ENCODE assay signal across 9 mouse cellular contexts in the genomic region with DNA sequence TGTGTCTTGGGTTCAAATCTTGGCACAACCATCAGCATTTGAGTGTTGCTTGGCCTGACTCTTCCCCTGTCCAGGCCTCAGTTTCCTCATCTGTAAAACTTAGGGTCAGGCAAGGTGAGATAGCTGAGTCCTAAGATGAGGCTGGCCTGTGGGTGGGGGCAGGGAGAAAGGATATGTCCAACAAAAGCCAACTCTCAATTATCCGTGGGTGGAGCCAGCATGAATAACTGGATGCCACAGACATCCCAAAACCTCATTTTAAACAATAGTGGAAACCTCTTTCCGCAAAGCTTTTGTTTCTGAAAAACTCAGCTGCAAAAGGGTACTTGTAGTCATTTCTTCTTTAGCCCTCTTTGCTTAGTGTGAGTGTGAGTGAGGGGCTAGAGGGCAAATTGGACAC. TPM values are rescaled to one million over a fixed set of nuclear protein-coding genes. Genes with fewer than 3 reads are reported as not detected.
DNase-seq lines count a peak whose midpoint lies in the region; ATAC-seq and TF ChIP-seq lines count a peak whose summit lies in the region.
"Had no signal": no experiment of that assay in that cellular context is flagged by ENCODE, and none has a peak within 500 bp of the region (broad histone marks: within the 10 kb centered on the region; RNA-seq: fewer than 3 reads in every experiment).

No protein-coding gene starts in this region.

- WGBS in heart, embryonic 11.5 days (ENCODE audit: insufficient replicate concordance) = 71% methylated on average over 2 of the region's 2 CpGs
- WGBS in forebrain, postnatal 0 days = 35% methylated on average over 2 of the region's 2 CpGs
- WGBS in midbrain, embryonic 11.5 days = 32% methylated on average over 2 of the region's 2 CpGs
- 62% methylated on average over 2 of the region's 2 CpGs for WGBS in cerebellum, adult 2 months

- no peak for ATAC-seq in heart, embryonic 11.5 days (replicated peaks; ENCODE audit: insufficient number of reproducible peaks, low FRiP score, low TSS enrichment)
- no peak for ATAC-seq in forebrain, postnatal 0 days
- no peak for ATAC-seq in midbrain, embryonic 11.5 days (ENCODE audit: low FRiP score)

- H3K9me3 ChIP-seq in heart, embryonic 11.5 days (replicated peaks; ENCODE audit: control insufficient read depth, low read length) = no peaks in the 10 kb centered on the region
- no peaks in the 10 kb centered on the region for H3K9me3 ChIP-seq in forebrain, postnatal 0 days (ENCODE audit: low read length)
- H3K9me3 ChIP-seq in midbrain, embryonic 11.5 days (ENCODE audit: control insufficient read depth, low read length) = no peaks in the 10 kb centered on the region

- no peak overlapping the region for H3ac ChIP-seq in C2C12 (ENCODE audit: control insufficient read depth, insufficient read length, low read depth)

- no peak for TF ChIP-seq CTCF in C2C12 (IDR thresholded peaks at IDR 0.05; ENCODE audit: control insufficient read depth, insufficient read depth, insufficient read length)
- no peak for TF ChIP-seq CTCF in forebrain, postnatal 0 days (IDR thresholded peaks at IDR 0.05; ENCODE audit: low read depth)
- no peak for TF ChIP-seq CTCF in cerebellum, adult 2 months (IDR thresholded peaks at IDR 0.05; ENCODE audit: borderline replicate concordance, insufficient read depth, low read depth, low read length)

- no peaks in the 10 kb centered on the region for H3K27me3 ChIP-seq in heart, embryonic 11.5 days (ENCODE audit: control insufficient read depth, insufficient read depth, low read length)
- H3K27me3 ChIP-seq in C2C12 (ENCODE audit: control insufficient read depth, insufficient read depth, insufficient read length) = no peaks in the 10 kb centered on the region
- H3K27me3 ChIP-seq in forebrain, postnatal 0 days (ENCODE audit: insufficient read depth, low read length) = no peaks in the 10 kb centered on the region
- no peaks in the 10 kb centered on the region for H3K27me3 ChIP-seq in midbrain, embryonic 11.5 days (ENCODE audit: control insufficient read depth, insufficient read depth, low read length)
- no peaks in the 10 kb centered on the region for H3K27me3 ChIP-seq in cerebellum, adult 2 months (ENCODE audit: control insufficient read depth, insufficient read depth, low read length)

- peak overlapping the region; percentile 16; the same call in 1 of the 2 replicates for H3K9ac ChIP-seq in heart, embryonic 11.5 days (ENCODE audit: low read depth, low read length)
- H3K9ac ChIP-seq in forebrain, postnatal 0 days = no peak overlapping the region
- H3K9ac ChIP-seq in midbrain, embryonic 11.5 days (ENCODE audit: low read length) = peak overlapping the region; percentile 97

- peaks cover 79% of the 10 kb centered on the region for H3K4me1 ChIP-seq in heart, embryonic 11.5 days (ENCODE audit: control insufficient read depth, insufficient read depth, low read length)
- H3K4me1 ChIP-seq in forebrain, postnatal 0 days (ENCODE audit: insufficient read depth) = peaks cover 36% of the 10 kb centered on the region
- peaks cover 65% of the 10 kb centered on the region for H3K4me1 ChIP-seq in midbrain, embryonic 11.5 days (ENCODE audit: control insufficient read depth, insufficient read depth, low read length)
- peaks cover 7% of the 10 kb centered on the region for H3K4me1 ChIP-seq in cerebellum, adult 2 months (ENCODE audit: control insufficient read depth, insufficient read depth, low read length)

- intact Hi-C loops in heart, postnatal 36 days (cut with DNase I) = no loop called here

- H3K27ac ChIP-seq in heart, embryonic 11.5 days (ENCODE audit: low read depth, low read length) = no peak overlapping the region
- H3K27ac ChIP-seq in forebrain, postnatal 0 days (ENCODE audit: low read depth, low read length) = no peak overlapping the region
- 0 out of 2 replicates have a peak overlapping the region, but pooled peaks have one; percentile 95 for H3K27ac ChIP-seq in midbrain, embryonic 11.5 days (ENCODE audit: low read depth, low read length)
- no peak overlapping the region for H3K27ac ChIP-seq in cerebellum, adult 2 months (ENCODE audit: insufficient read depth, low read length)

- H3K4me3 ChIP-seq in heart, embryonic 11.5 days (ENCODE audit: low read depth, low read length) = no peak overlapping the region; the same call in 1 of the 2 replicates
- peak overlapping the region; percentile 61 for H3K4me3 ChIP-seq in C2C12 (ENCODE audit: insufficient read depth, poor library complexity, severe bottlenecking)
- H3K4me3 ChIP-seq in forebrain, postnatal 0 days (ENCODE audit: low read depth, low read length) = no peak overlapping the region
- peak overlapping the region; percentile 89 for H3K4me3 ChIP-seq in midbrain, embryonic 11.5 days (ENCODE audit: low read depth, low read length)
- no peak overlapping the region for H3K4me3 ChIP-seq in cerebellum, adult 2 months (replicated peaks; ENCODE audit: insufficient read depth, low read depth, low read length)

- no peaks in the 10 kb centered on the region for H3K36me3 ChIP-seq in heart, embryonic 11.5 days (ENCODE audit: control insufficient read depth, insufficient read depth, low read length)
- peaks cover 13% of the 10 kb centered on the region for H3K36me3 ChIP-seq in C2C12 (ENCODE audit: control insufficient read depth, insufficient read depth)
- no peaks in the 10 kb centered on the region for H3K36me3 ChIP-seq in forebrain, postnatal 0 days (ENCODE audit: insufficient read depth)
- no peaks in the 10 kb centered on the region for H3K36me3 ChIP-seq in midbrain, embryonic 11.5 days (ENCODE audit: control insufficient read depth, insufficient read depth, low read length)

- no peak for TF ChIP-seq POLR2A in cerebellum, adult 2 months (IDR thresholded peaks at IDR 0.05; ENCODE audit: borderline replicate concordance, insufficient read depth, low read length)

- peaks cover 76% of the 10 kb centered on the region for H3K79me3 ChIP-seq in C2C12 (ENCODE audit: low read depth)

- peaks cover 95% of the 10 kb centered on the region for H3K79me2 ChIP-seq in C2C12 (ENCODE audit: control insufficient read depth, insufficient read depth)

- peak overlapping the region; percentile 98 for H3K4me2 ChIP-seq in heart, embryonic 11.5 days
- H3K4me2 ChIP-seq in forebrain, postnatal 0 days (ENCODE audit: low read depth) = peak overlapping the region; percentile 79
- H3K4me2 ChIP-seq in midbrain, embryonic 11.5 days = peak overlapping the region; percentile 83

- no peak for DNase-seq in heart, postnatal 36 days
- no peak for DNase-seq in forebrain, postnatal 0 days
- no peak for DNase-seq in midbrain, embryonic 11.5 days (ENCODE audit: low spot score, missing footprints)
- DNase-seq in right cerebral cortex, postnatal 25 days = no peak
- no peak for DNase-seq in left cerebral cortex, adult 18-20 months (ENCODE audit: low spot score in 2 of 2)
- DNase-seq in cerebellum, adult 2 months = no peak

TF ChIP-seq in C2C12, 6 proteins besides CTCF, POLR2A, EP300 and RAD21 (continues in another document):
- no peak for TF ChIP-seq CEBPB (IDR thresholded peaks at IDR 0.05; ENCODE audit: low read depth)
- no peak for TF ChIP-seq MAX (IDR thresholded peaks at IDR 0.05)

RNA-seq across cellular contexts. Expression of gene Glis2, which starts 2.3 kb away (rescaled TPM):
- polyA plus RNA-seq in heart, embryonic 11.5 days (2014; fragmentation: Nextera tagmentation; extraction: Ambion mirVana) = 19.3 and 23.3 TPM in 2 replicates
- 10 to 100 TPM; 16.0 to 16.7 TPM for total RNA-seq in heart, postnatal 36 days (2021)
- polyA plus RNA-seq in C2C12 (2012; fragmentation: generic; extraction: Trizol) = 23.6 TPM
- 13.3 and 15.2 TPM in 2 replicates for total RNA-seq in forebrain, postnatal 0 days (2014; rRNA removed)
- 7.1 and 11.6 TPM in 2 replicates for polyA plus RNA-seq in forebrain, postnatal 0 days (2015; fragmentation: Nextera tagmentation; extraction: Ambion mirVana)
- 16.6 and 27.2 TPM in 2 replicates for polyA plus RNA-seq in midbrain, embryonic 11.5 days (2014; fragmentation: Nextera tagmentation; extraction: Ambion mirVana)
- total RNA-seq in left cerebral cortex, adult 18-20 months (2021) = 10 to 100 TPM; 12.4 to 16.6 TPM
- polyA plus RNA-seq in cerebellum, adult 2 months (2012; rRNA removed) = 16.0 and 19.5 TPM in 2 replicates
- total RNA-seq: neutrophil, adult 5-6 weeks had no signal

RNA-seq across cellular contexts. Expression of gene Pam16, which starts 28.0 kb away (rescaled TPM):
- 119 and 134 TPM in 2 replicates for polyA plus RNA-seq in heart, embryonic 11.5 days (2014; fragmentation: Nextera tagmentation; extraction: Ambion mirVana)
- total RNA-seq in heart, postnatal 36 days (2021) = 100 to 1,000 TPM; 134 to 150 TPM
- polyA plus RNA-seq in C2C12 (2012; fragmentation: generic; extraction: Trizol) = 94.8 TPM
- total RNA-seq in forebrain, postnatal 0 days (2014; rRNA removed) = 52.2 and 54.5 TPM in 2 replicates
- polyA plus RNA-seq in forebrain, postnatal 0 days (2015; fragmentation: Nextera tagmentation; extraction: Ambion mirVana) = 138 and 161 TPM in 2 replicates
- 97.1 and 99.1 TPM in 2 replicates for polyA plus RNA-seq in midbrain, embryonic 11.5 days (2014; fragmentation: Nextera tagmentation; extraction: Ambion mirVana)
- total RNA-seq in left cerebral cortex, adult 18-20 months (2021) = 10 to 100 TPM; 72.1 to 86.6 TPM
- polyA plus RNA-seq in cerebellum, adult 2 months (2012; rRNA removed) = 121 and 132 TPM in 2 replicates

RNA-seq across cellular contexts. Expression of gene Tfap4, which starts 37.2 kb away (rescaled TPM):
- polyA plus RNA-seq in heart, embryonic 11.5 days (2014; fragmentation: Nextera tagmentation; extraction: Ambion mirVana) = 7.3 and 9.4 TPM in 2 replicates
- 1 to 10 TPM; 4.4 to 4.6 TPM for total RNA-seq in heart, postnatal 36 days (2021)
- 19.0 TPM for polyA plus RNA-seq in C2C12 (2012; fragmentation: generic; extraction: Trizol)
- total RNA-seq in forebrain, postnatal 0 days (2014; rRNA removed) = 9.1 and 10.2 TPM in 2 replicates
- 6.4 and 8.0 TPM in 2 replicates for polyA plus RNA-seq in forebrain, postnatal 0 days (2015; fragmentation: Nextera tagmentation; extraction: Ambion mirVana)
- polyA plus RNA-seq in midbrain, embryonic 11.5 days (2014; fragmentation: Nextera tagmentation; extraction: Ambion mirVana) = 18.2 and 18.9 TPM in 2 replicates
- total RNA-seq in left cerebral cortex, adult 18-20 months (2021) = 1 to 10 TPM; 3.5 to 3.6 TPM
- 9.8 and 9.9 TPM in 2 replicates for polyA plus RNA-seq in cerebellum, adult 2 months (2012; rRNA removed)

RNA-seq across cellular contexts. Expression of gene Vasn, which starts 42.9 kb away (rescaled TPM):
- 9.5 and 10.6 TPM in 2 replicates for polyA plus RNA-seq in heart, embryonic 11.5 days (2014; fragmentation: Nextera tagmentation; extraction: Ambion mirVana)
- 10 to 100 TPM in 1 of 2 experiments, 1 to 10 TPM in 1; 9.2 to 11.0 TPM for total RNA-seq in heart, postnatal 36 days (2021)
- polyA plus RNA-seq in C2C12 (2012; fragmentation: generic; extraction: Trizol) = 49.6 TPM
- 5.5 and 6.5 TPM in 2 replicates for total RNA-seq in forebrain, postnatal 0 days (2014; rRNA removed)
- 3.0 and 3.6 TPM in 2 replicates for polyA plus RNA-seq in forebrain, postnatal 0 days (2015; fragmentation: Nextera tagmentation; extraction: Ambion mirVana)
- polyA plus RNA-seq in midbrain, embryonic 11.5 days (2014; fragmentation: Nextera tagmentation; extraction: Ambion mirVana) = 6.1 and 7.0 TPM in 2 replicates
- total RNA-seq in left cerebral cortex, adult 18-20 months (2021) = 10 to 100 TPM; 11.5 to 11.6 TPM
- 6.4 and 6.5 TPM in 2 replicates for polyA plus RNA-seq in cerebellum, adult 2 months (2012; rRNA removed)

RNA-seq across cellular contexts. Expression of gene Dnaja3, which starts 43.0 kb away (rescaled TPM):
- 63.6 and 72.6 TPM in 2 replicates for polyA plus RNA-seq in heart, embryonic 11.5 days (2014; fragmentation: Nextera tagmentation; extraction: Ambion mirVana)
- total RNA-seq in heart, postnatal 36 days (2021) = 100 to 1,000 TPM; 143 to 164 TPM
- polyA plus RNA-seq in C2C12 (2012; fragmentation: generic; extraction: Trizol) = 33.0 TPM
- total RNA-seq in forebrain, postnatal 0 days (2014; rRNA removed) = 47.2 and 51.5 TPM in 2 replicates
- 37.5 and 48.6 TPM in 2 replicates for polyA plus RNA-seq in forebrain, postnatal 0 days (2015; fragmentation: Nextera tagmentation; extraction: Ambion mirVana)
- polyA plus RNA-seq in midbrain, embryonic 11.5 days (2014; fragmentation: Nextera tagmentation; extraction: Ambion mirVana) = 53.4 and 57.0 TPM in 2 replicates
- total RNA-seq in left cerebral cortex, adult 18-20 months (2021) = 10 to 100 TPM; 61.5 to 64.2 TPM
- 60.6 and 64.0 TPM in 2 replicates for polyA plus RNA-seq in cerebellum, adult 2 months (2012; rRNA removed)

Comparison
In these comparisons a context has a peak if more than half of its experiments do, and no peak if none do; other contexts are left out.
1. H3K4me3 ChIP-seq: peak in C2C12 (single experiment) and midbrain, embryonic 11.5 days (single experiment); none in heart, embryonic 11.5 days (single experiment), forebrain, postnatal 0 days (single experiment) and cerebellum, adult 2 months (single experiment).
2. Peak in every context shown above with its lines, with median percentiles within 50 percentile points of each other: H3K4me2 ChIP-seq.